Mouse (Mus musculus): Measurements from ENCODE around the gene Usp36.
"Not testable (repeated sequence)": the region's sequence is repeated elsewhere in the genome, so short reads cannot be mapped to it uniquely, and the experiment has no call there.

DNA sequence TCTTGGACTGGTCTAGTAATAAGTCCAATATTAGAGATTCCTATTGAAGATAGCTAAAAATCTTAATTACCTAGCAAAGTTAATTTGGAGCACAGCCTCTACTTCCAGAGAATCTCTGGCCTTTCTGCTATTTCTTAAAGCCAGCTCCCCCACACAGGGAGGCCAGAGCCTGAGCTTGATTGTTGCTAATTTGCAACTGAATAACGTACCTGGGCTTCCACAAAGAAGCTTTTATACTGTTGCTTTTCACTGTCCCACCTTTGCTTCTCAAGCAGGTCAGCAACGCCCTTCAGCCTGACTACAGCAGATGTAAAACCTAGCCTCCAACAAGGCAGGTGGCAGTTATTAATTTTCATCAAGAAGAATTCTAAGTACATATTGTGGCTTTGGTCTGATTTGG lies 17.9 kb upstream of the Usp36 start:
- TF ChIP-seq POLR2A (IDR thresholded peaks at IDR 0.05; ENCODE audit: insufficient read depth, low read length); EP300 (IDR thresholded peaks at IDR 0.05; ENCODE audit: insufficient read depth, low read depth, low read length); CTCF (IDR thresholded peaks at IDR 0.05; ENCODE audit: low read depth, low read length): not testable (repeated sequence)
